Mouse (Mus musculus): ENCODE results near the gene Urah.

The Urah gene

DNA sequence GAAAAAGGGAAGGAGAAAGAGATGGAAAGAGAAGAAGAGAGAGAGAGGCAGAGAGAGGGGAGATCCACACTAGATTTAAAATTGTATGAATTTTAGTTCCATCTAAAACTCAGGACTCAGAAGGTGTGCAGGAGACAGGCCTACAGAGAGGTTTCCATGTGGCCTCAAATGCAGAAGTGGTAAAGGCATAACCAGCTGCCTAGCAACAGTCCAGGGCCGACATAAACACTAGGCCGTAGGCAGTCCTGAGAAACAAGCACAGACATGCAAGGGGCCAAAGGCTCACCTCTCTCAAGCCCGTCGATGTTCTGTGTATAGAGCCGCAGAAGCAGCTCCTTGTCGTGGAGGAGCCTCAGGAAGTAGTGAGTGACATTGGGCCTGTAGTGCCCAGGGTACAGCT lies 42.5 kb downstream of the Urah start:
- DNase-seq = no peak

DNA sequence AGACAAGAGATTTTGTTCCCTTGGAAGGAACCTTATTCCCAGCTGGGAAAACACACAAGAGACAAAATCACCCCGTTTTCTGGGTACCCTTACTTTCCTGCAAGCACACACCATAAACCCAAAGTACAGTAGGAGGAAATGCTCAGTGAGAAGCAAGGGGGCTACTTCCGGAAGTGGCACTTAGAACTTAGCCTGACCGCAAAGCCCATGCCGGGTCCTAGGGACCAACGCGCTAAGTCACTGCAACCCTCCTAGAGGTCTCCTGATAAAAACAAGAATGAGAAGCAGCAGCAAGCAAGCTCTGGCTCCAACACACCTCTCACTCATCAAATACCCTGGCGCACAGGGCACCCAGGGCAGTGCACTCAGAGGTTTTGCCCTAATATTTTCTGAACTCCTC lies 44.5 kb downstream of the Urah start:
- DNase-seq = no peak

DNA sequence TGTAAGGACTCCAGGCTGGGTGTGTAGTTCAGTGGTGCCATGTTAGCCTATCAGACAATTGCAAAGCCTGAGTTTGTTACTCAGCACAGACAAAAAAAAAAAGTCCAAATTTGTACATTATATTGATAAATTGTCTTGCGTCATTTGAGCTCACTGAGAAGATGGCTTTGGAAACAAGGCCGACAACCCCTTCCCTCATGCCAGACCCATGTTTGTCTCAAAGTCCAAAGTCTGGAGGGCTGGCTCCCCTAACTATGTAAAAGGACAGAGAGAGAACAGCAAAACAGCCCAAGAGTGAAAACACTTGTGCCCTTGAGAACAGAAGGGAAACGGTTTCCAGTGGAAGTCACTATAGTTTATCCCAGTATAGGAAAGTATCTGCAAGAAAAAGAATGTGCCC lies 45.6 kb downstream of the Urah start:
- no peak for DNase-seq

DNA sequence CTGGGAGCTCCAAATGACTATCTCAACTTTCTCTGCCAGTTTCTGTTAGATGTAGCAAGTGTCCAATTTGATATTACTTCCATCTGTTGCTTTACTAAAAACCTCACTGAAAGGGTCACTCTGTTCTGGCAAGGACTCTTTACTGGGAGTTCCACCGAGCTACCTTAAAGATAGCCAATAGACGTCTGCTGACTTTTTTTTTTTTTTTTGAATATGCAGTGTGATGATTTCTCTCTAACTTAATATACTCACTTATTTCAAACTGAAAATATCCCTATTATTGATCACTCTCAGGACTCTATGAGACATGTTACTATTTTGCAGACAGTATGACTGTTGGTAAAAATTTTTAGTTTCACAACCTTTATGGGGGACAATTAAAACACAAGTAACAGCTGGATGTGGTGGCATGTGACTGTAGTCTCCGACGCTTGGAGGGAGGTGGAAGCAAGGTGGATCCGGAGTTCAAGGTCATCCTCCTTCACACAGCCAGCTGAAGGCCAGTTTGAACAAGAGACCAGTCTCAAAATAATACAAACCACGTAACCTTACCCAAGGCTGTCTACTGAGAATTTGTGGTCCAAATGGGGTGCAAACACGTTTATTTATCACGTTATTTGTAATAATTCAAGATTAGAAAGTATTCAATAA lies 46.2 kb downstream of the Urah start:
- no peak for DNase-seq

DNA sequence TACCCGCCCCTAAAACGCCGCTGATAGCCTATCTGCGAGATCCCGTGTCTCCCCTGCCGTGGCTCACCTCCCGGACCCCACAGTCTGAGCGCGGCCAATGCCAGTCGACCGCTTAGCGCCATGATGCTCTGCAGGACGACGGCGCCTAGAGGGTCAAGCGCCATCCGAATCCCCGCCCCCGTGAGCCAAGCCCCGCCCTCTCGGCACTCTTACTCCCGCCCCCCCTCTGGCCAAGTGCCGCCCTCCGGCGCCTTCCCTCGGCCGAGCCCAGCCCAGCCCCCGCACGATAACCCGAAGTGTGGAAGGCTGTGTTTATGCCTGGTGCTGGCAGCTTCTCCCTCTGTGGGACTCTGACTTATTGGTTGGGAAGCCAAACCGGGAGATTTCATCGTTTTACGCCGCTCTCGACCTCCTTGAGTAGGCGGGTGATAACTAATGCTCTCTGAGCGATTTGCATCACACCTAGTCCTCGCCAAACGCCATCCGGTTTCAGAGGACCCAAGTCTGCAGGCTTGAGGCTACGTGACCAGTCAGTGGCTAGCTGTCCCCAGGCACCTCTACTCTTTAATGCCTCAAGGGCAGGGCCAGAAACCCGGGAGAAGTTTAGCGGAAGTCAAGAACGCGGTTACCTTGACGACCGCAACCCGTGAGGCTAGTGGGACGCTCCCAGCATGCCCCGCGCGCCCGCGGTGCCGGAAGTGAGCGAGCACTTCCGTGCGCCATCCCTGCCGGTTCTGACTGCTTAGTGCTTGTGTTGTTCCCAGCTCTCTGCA lies 47.1 kb downstream of the Urah start, which contains the start of the genes Psmd13 and Sirt3:
Gene Psmd13, plus strand, starts transcription at position 273 of the 773 bp plus-strand sequence.
Gene Sirt3, minus strand, starts transcription at position 614 of the 773 bp plus-strand sequence.
- DNase-seq = peak; percentile 95 to 97

DNA sequence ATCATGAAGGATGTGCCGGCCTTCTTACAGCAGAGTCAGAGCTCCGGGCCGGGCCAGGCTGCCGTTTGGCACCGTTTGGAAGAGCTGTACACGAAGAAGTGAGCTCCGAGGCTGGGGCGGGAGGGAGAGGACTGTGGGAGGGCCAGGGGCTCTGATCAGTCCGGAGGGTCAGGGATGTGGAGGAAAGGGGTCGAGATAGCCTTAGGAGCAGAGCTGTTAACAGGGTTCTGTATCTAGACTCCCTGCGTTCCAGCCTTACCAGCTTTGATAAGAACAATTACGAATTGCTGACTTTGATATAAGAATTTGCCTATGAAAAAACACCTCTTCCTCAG lies 47.6 kb downstream of the Urah start:
- no peak for DNase-seq
